Mouse (Mus musculus) megakaryocyte, adult 5-6 weeks (primary cell): ENCODE measurements at regions not wholly inside any gene's neighbourhood (a gene's known extent, or its start where the extent isn't known, plus 50 kb on each side); places are given as distances from the start of the nearest gene placed in this dataset.
"Not testable (repeated sequence)": the region's sequence is repeated elsewhere in the genome, so short reads cannot be mapped to it uniquely, and the experiment has no call there.

Source experiments
- ATAC-seq: 2 replicates; pipeline ENCODE4 v1.8.0; 2016; ENCODE audit warnings: mild to moderate bottlenecking, inconsistent platforms; ENCODE audit not compliant: poor library complexity, severe bottlenecking

DNA sequence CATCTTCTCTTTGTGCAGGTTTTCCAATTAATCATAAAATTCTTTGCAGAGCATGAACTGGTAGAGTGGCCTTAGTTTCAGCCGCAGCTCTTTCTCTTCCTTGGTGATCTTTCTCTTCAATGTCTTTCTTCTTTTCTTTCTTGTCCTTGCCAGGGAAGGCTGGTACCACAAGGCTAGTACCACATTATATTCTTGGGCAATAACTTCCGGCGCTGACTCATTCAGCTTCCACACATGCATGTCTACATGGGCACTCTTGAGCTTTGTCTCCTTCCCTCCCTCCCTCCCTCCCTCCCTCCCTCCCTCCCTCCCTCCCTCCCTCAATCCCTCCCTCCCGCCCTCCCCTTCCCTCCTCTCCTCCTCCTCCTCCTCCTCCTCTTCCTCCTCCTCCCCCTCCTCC, 98.1 kb upstream of the Pwp1 start:
- peak; percentile 71 for ATAC-seq

DNA sequence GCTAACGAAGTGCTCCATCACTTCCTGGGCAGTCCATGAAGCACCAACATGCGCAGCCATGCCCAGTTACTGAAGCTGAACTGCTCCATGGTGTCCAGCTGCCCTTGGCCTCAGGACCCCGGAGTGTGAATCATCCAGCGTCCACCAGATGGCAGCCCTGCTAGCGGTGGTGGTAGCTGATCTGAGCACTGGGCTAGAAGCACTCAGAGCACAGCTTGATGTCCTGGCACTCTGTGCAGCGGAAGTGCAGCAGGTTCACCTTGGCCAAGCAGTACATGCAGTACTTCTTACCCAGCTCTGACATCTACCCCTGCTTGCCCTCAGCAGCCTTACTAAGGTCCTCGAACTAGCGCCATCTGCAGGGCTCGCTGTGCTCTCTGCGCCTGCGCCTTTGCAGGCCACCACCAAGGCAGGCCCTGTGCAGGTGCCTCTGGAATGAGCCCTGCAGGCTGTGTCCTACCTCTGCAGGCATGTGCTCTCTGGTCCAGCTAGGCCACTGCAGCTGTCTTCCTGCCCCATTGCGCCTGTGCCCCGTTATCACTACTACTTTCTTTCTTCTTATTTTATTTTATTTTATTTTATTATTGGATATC, 97.4 kb upstream of the Pwp1 start:
- peak; percentile 67 for ATAC-seq

DNA sequence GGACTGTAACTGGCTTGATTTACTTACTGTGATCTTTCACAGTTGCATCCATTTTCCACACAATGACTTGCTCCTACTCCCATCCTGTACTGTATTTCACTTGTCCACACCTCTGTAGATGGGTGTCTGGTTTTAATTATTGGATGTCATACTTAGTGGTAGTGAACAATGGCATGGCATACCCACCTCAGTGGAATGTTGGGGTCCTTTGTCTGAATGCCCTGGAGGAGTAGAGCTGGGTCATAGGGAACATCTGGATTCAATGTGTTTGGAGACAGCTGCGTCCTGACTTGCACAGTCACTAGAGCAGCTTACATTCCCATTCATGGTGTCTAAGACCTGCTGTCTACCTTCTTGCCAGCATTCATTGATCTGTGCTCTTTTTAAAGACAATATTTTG, 91.5 kb upstream of the Pwp1 start:
- no peak for ATAC-seq

DNA sequence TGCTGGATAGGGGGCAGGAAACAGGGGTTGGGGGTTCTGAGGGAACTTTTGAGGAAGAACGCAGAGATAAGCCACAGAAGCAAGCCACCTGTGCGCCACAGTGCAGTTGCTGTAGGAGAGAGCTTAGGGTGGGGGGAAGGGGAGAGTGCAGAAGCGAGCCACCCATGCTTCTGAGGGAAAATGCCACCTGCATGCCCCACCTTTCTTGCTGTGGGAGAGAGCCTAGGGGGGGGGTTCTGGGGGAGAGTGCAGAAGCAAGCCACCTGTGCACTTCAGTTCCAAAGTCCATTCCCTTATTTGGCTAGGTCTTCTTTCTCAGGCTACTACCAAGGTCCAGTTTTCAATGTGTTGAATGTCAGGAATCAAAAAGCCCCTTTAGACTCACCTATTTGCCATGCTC, 90.3 kb upstream of the Pwp1 start:
- ATAC-seq, result no peak

DNA sequence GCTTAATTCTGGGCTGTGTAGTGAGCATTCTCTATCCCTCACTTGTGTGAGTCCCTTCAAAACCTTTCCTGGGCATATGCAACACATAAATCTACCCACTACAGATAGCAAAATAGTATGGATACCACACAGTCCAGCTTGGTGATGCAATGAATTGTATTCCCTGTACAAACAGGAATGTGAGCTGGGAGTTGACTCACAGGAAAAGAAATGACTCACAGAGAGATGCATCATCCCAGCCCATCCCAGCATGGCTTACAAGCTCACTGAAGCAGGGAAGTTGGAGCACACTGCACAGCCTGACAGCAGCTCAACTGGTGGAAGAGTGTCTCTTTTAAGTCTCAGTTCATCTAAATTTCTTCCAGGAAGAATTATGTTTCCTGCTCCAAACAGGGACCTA, 89.7 kb upstream of the Pwp1 start:
- not testable (repeated sequence) for ATAC-seq

DNA sequence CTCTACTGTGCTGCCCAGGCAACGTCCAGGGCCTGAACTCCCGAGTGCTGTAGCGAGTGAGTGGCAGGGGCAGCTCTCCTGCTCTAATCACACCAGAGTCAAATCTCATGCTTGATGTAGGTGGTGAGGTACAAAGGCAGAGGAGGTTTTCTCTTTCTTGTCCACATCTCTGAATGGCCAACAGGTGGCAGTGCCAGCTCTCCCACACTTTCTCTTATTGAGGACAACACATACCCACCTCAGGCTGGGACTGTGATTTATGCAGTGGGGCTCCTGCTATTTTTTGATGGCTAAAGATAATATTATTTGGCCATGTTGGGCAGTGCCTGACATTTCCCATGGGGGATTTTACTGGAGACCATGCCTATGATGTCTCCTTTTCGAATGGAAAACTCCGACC, 87.3 kb upstream of the Pwp1 start:
- ATAC-seq, result peak; percentile 44; the same call in 1 of the 2 replicates

DNA sequence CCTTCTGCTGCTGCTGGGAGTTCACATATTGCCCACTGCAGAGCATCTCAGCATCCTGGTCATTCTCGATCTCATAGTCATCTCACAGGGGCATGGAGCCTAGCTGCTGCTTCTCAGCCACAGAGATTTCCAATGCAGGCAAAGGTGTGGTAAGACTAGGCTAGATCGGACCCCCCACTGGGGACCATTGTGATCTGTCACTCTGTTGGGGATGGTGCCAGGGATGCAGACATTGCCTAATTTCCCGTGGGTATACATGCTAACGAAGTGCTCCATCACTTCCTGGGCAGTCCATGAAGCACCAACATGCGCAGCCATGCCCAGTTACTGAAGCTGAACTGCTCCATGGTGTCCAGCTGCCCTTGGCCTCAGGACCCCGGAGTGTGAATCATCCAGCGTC, 83.9 kb upstream of the Pwp1 start:
- ATAC-seq, result peak; percentile 18; the same call in 1 of the 2 replicates

DNA sequence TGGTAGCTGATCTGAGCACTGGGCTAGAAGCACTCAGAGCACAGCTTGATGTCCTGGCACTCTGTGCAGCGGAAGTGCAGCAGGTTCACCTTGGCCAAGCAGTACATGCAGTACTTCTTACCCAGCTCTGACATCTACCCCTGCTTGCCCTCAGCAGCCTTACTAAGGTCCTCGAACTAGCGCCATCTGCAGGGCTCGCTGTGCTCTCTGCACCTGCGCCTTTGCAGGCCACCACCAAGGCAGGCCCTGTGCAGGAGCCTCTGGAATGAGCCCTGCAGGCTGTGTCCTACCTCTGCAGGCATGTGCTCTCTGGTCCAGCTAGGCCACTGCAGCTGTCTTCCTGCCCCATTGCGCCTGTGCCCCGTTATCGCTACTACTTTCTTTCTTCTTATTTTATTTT, 83.5 kb upstream of the Pwp1 start:
- peak; percentile 73 for ATAC-seq

DNA sequence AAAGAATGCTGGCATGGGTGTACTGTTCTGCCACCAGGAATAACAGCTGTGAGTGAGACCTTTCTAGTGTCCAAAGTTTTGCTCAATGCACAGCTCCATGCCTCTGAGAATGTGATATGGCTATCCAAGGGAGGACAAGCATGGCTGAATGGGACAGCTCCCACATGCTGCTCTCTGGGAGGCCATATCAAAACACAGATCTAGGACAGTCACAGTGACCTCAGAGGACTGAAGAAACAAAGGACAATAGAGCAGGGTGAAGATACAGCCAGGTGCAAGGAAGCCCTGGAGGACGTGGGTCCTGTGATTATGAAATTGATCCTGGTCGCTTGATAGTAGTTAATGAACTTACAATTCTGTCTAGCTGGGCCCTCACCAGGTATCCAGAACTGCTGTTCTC, 79.7 kb upstream of the Pwp1 start:
- not testable (repeated sequence) for ATAC-seq

DNA sequence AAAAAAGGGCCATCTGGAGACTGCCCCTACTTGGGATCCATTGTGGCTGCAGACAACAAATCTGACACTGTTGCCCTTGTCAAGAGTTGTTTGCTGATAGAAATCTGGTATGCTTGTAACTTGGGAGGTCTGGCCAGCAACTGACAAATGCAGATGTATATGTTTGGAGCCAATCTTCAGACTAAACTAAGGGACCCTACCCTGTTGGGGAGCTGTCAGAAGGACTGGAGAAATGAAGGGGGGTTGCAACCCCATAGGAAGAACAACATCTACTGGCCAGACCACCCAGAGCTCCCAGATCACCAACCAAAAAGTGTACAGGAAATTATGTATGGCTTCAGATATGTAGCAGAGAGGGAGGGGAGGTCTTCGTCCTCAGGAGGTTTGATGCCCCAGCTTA, 54.3 kb upstream of the Pwp1 start:
- no peak for ATAC-seq
